10 mouse cellular contexts compared by ENCODE assay signal in genomic region chr8:46539701-46540100, GRCm38 (mm10). TPM values are rescaled to one million over a fixed set of nuclear protein-coding genes. Genes with fewer than 3 reads are reported as not detected.
DNase-seq lines count a peak whose midpoint lies in the region; ATAC-seq lines count a peak whose summit lies in the region.
"Had no signal": no experiment of that assay in that cellular context is flagged by ENCODE, and none has a peak within 500 bp of the region (broad histone marks: within the 10 kb centered on the region; RNA-seq: fewer than 3 reads in every experiment).

No protein-coding gene starts in this region.

- no peak for ATAC-seq in embryonic facial prominence, embryonic 12.5 days (ENCODE audit: insufficient number of reproducible peaks, insufficient read depth, low FRiP score, low TSS enrichment)

- H3K4me3 ChIP-seq in embryonic facial prominence, embryonic 12.5 days, result no peak overlapping the region
- H3K4me3 ChIP-seq in embryonic facial prominence, embryonic 10.5 days, result no peak overlapping the region
- H3K4me3 ChIP-seq: embryonic facial prominence, embryonic 13.5 days had no signal

- WGBS in embryonic facial prominence, embryonic 12.5 days, result 57% methylated on average over 5 of the region's 5 CpGs
- WGBS in embryonic facial prominence, embryonic 10.5 days, result 65% methylated on average over 5 of the region's 5 CpGs

- no peak for DNase-seq in embryonic facial prominence, embryonic 10.5 days (ENCODE audit: low spot score)
- peak; percentile 49 to 52 for DNase-seq in right cerebral cortex, postnatal 10 days (ENCODE audit: low spot score in 2 of 2)
- DNase-seq in right cerebral cortex, adult 18-20 months, result no peak
- DNase-seq in liver, result peak; percentile 88
- peak; percentile 57 to 60 for DNase-seq in spleen, postnatal 14 days (ENCODE audit: low spot score in 2 of 2)
- DNase-seq in Muller cell, postnatal 12 days (ENCODE audit: inconsistent ontology term), result no peak
- DNase-seq in frontal cortex, postnatal 25 days (ENCODE audit: low spot score in 2 of 2), result no peak

- peak overlapping the region; percentile 36; the same call in 1 of the 2 replicates for H3K27ac ChIP-seq in embryonic facial prominence, embryonic 12.5 days
- H3K27ac ChIP-seq in embryonic facial prominence, embryonic 10.5 days (replicated peaks), result no peak overlapping the region
- H3K27ac ChIP-seq: embryonic facial prominence, embryonic 13.5 days had no signal

- no peaks in the 10 kb centered on the region; the same call in 1 of the 2 replicates for H3K4me1 ChIP-seq in embryonic facial prominence, embryonic 12.5 days
- H3K4me1 ChIP-seq in embryonic facial prominence, embryonic 10.5 days, result peaks cover 3% of the 10 kb centered on the region; the same call in 1 of the 2 replicates

- H3K4me2 ChIP-seq in embryonic facial prominence, embryonic 12.5 days (replicated peaks), result no peak overlapping the region
- H3K4me2 ChIP-seq: embryonic facial prominence, embryonic 13.5 days had no signal

- H3K36me3 ChIP-seq in embryonic facial prominence, embryonic 12.5 days, result no peaks in the 10 kb centered on the region
- no peaks in the 10 kb centered on the region for H3K36me3 ChIP-seq in embryonic facial prominence, embryonic 10.5 days (replicated peaks)

- H3K9me3 ChIP-seq in embryonic facial prominence, embryonic 12.5 days, result no peaks in the 10 kb centered on the region
- H3K9me3 ChIP-seq in embryonic facial prominence, embryonic 10.5 days, result no peaks in the 10 kb centered on the region
- H3K9me3 ChIP-seq: embryonic facial prominence, embryonic 13.5 days had no signal

- H3K27me3 ChIP-seq in embryonic facial prominence, embryonic 12.5 days, result no peaks in the 10 kb centered on the region
- no peaks in the 10 kb centered on the region for H3K27me3 ChIP-seq in embryonic facial prominence, embryonic 10.5 days (replicated peaks; ENCODE audit: low read depth, poor library complexity, severe bottlenecking)
- H3K27me3 ChIP-seq: CH12.LX; embryonic facial prominence, embryonic 13.5 days had no signal

- H3K9ac ChIP-seq in embryonic facial prominence, embryonic 12.5 days, result no peak overlapping the region
- H3K9ac ChIP-seq: embryonic facial prominence, embryonic 13.5 days had no signal

RNA-seq across cellular contexts. Expression of gene Cenpu, which starts 12.1 kb away (rescaled TPM):
- polyA plus RNA-seq in embryonic facial prominence, embryonic 12.5 days (2016; fragmentation: Nextera tagmentation; extraction: Ambion mirVana), result 16.4 and 17.7 TPM in 2 replicates
- polyA plus RNA-seq in embryonic facial prominence, embryonic 10.5 days (2016; fragmentation: Nextera tagmentation; extraction: Ambion mirVana), result 30.0 and 30.7 TPM in 2 replicates

Comparison
In these comparisons a context has a peak if more than half of its experiments do, and no peak if none do; other contexts are left out.
1. DNase-seq: peak in right cerebral cortex, postnatal 10 days (2 of 2), liver (single experiment) and spleen, postnatal 14 days (2 of 2); none in embryonic facial prominence, embryonic 10.5 days (single experiment), right cerebral cortex, adult 18-20 months (single experiment), Muller cell, postnatal 12 days (single experiment) and frontal cortex, postnatal 25 days (0 of 2).